Mouse (Mus musculus) E14TG2a.4 (cell line): ENCODE data around the gene Rhbg.

Source experiments
- H3K27me3 ChIP-seq: 2 replicates; pipeline ENCODE4 v1.6.1; 2014; ENCODE audit warnings: low read length, control low read depth; ENCODE audit not compliant: insufficient read depth
- H3K36me3 ChIP-seq: 2 replicates; pipeline ENCODE4 v1.6.1; 2014; ENCODE audit warnings: low read length, control low read depth; ENCODE audit not compliant: insufficient read depth
- H3K4me1 ChIP-seq: replicated peaks from 2 replicates; pipeline ENCODE4 v1.6.1; 2014; ENCODE audit warnings: low read depth, low read length, control low read depth
- H3K4me3 ChIP-seq: replicated peaks from 2 replicates; pipeline ENCODE4 v1.5.1; 2014; ENCODE audit warnings: mild to moderate bottlenecking, low read length
- H3K9me3 ChIP-seq: 2 replicates; pipeline ENCODE4 v1.6.1; 2014; ENCODE audit warnings: low read length, control low read depth
- CTCF ChIP-seq: conservative IDR thresholded peaks from 2 replicates; pipeline ENCODE4 v1.5.1; 2014; ENCODE audit warnings: low read length
- NANOG ChIP-seq: IDR thresholded peaks from 2 replicates; pipeline ENCODE4 v1.6.1; 2014; ENCODE audit warnings: borderline replicate concordance, low read length, mixed read lengths
- POU5F1 ChIP-seq: IDR thresholded peaks from 2 replicates; pipeline ENCODE4 v1.6.1; 2014; ENCODE audit warnings: low read length, borderline replicate concordance

Gene Rhbg

GRCm38 (mm10) chr3:88203999-88204700 lies 50.4 kb downstream of the Rhbg start:
- peaks cover 10% of the 10 kb centered on the region for H3K9me3 ChIP-seq
- peaks cover 100% of the 10 kb centered on the region for H3K27me3 ChIP-seq
- H3K36me3 ChIP-seq = no peaks in the 10 kb centered on the region
- H3K4me3 ChIP-seq = no peak overlapping the region
- H3K4me1 ChIP-seq = peaks cover 20% of the 10 kb centered on the region
- TF ChIP-seq NANOG = no peak

- peaks cover 99% of the 10 kb centered on the region for H3K27me3 ChIP-seq
Observed at GRCm38 (mm10) chr3:88203456-88203855, 51.1 kb downstream of the Rhbg start.

GRCm38 (mm10) chr3:88202986-88203385 lies 51.5 kb downstream of the Rhbg start:
- H3K36me3 ChIP-seq = no peaks in the 10 kb centered on the region
- peaks cover 26% of the 10 kb centered on the region for H3K4me1 ChIP-seq
- TF ChIP-seq POU5F1 (no peak), NANOG (no peak), CTCF (no peak)
- peaks cover 10% of the 10 kb centered on the region for H3K9me3 ChIP-seq
- H3K4me3 ChIP-seq = no peak overlapping the region
- peaks cover 99% of the 10 kb centered on the region for H3K27me3 ChIP-seq

More at GRCm38 (mm10) chr3:88203456-88203855, 51.1 kb downstream of the Rhbg start:
- TF ChIP-seq POU5F1 (no peak), CTCF (no peak), NANOG (no peak)
- H3K4me1 ChIP-seq = peaks cover 21% of the 10 kb centered on the region
- H3K4me3 ChIP-seq = no peak overlapping the region
- peaks cover 10% of the 10 kb centered on the region for H3K9me3 ChIP-seq
- no peaks in the 10 kb centered on the region for H3K36me3 ChIP-seq

DNA sequence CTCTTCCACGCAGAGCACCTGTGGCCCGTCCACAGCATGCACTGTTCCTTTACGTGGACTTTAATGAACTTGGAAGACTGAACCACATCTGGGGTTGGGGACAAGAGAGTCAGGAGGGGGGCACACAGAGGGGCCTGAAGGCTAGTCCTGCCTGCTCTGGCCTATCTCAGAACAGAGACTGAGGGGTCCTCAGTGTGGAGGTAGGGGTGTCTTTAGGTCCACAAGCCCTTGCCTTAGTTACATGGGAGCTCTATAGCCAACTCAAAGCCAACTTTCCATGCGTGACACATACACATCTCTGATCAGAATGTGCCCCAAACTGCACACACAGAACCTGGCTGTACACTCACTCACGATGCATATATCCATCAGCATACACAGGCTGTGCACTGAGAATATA lies 52.9 kb downstream of the Rhbg start:
- TF ChIP-seq NANOG (no peak), POU5F1 (no peak), CTCF (no peak)
- Histone ChIP-seq H3K36me3 (no peaks in the 10 kb centered on the region), H3K4me1 (peaks cover 31% of the 10 kb centered on the region), H3K9me3 (peaks cover 10% of the 10 kb centered on the region), H3K4me3 (no peak overlapping the region), H3K27me3 (peaks cover 98% of the 10 kb centered on the region)

DNA sequence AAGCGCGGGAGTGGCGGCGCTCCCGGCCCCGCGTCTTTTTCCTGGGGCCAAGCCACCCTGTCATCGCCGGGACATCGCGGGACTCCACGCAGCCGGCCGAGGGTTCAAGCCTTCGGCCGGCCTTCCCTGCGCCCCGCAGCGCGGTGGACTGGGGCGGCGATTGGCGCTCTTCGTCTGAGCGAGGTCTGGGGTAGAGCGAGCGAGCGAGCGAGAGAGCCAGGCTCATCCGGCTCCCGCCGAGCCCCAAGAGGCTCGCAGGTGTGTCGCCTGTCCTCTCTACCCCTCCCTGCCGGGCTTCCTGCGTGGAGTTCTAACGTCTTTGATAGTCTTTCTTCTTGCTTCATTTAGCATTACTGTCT lies 53.6 kb downstream of the Rhbg start:
- Histone ChIP-seq H3K9me3 (peaks cover 10% of the 10 kb centered on the region), H3K4me3 (peak overlapping the region; percentile 75), H3K27me3 (peaks cover 98% of the 10 kb centered on the region), H3K36me3 (no peaks in the 10 kb centered on the region), H3K4me1 (peaks cover 28% of the 10 kb centered on the region)
- TF ChIP-seq POU5F1 = no peak
- TF ChIP-seq NANOG = no peak
- TF ChIP-seq CTCF = no peak

DNA sequence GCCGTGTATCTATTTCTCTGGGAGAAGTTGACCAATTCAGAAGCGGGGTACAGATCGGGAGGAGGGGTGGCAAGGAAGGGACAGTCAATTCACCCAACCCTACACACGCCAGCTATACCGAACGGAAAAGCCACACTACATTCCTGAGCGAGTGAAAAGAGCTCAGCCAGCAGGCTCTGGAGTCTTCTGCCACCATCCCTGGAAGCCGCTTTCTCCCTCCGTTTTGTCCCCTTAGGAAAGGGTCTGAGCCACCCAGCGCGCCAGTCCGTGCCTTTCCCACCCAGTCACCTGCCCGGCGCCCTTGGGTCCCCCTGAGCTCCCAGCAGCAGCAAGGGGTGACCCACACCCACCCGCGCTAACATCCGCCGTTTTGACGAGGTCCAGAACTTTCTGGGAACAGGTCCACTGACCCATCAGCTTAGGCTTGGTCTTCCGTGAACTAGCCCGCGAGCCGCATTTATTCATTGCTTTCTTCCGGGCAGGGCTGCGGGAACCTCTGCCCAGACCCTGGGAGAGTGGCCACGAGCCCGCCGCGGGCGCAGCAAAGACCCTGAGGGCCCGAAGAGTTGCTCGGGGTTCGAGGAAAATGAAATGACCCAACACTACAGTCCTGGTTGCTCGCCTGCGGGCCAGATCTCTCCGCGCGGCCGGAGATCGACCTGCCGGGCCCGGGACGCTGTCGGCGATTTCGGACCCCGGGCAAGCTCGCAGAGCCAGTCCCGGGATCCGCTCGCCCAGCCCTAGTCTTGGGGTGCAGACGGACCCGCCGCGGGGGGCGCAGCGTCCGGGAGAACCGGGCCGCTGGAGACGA lies 54.1 kb downstream of the Rhbg start:
- Histone ChIP-seq H3K36me3 (no peaks in the 10 kb centered on the region), H3K9me3 (peaks cover 10% of the 10 kb centered on the region), H3K27me3 (peaks cover 98% of the 10 kb centered on the region), H3K4me1 (peaks cover 23% of the 10 kb centered on the region), H3K4me3 (peak overlapping the region; percentile 75)
- TF ChIP-seq CTCF = no peak
- TF ChIP-seq POU5F1 = no peak
- TF ChIP-seq NANOG = no peak

DNA sequence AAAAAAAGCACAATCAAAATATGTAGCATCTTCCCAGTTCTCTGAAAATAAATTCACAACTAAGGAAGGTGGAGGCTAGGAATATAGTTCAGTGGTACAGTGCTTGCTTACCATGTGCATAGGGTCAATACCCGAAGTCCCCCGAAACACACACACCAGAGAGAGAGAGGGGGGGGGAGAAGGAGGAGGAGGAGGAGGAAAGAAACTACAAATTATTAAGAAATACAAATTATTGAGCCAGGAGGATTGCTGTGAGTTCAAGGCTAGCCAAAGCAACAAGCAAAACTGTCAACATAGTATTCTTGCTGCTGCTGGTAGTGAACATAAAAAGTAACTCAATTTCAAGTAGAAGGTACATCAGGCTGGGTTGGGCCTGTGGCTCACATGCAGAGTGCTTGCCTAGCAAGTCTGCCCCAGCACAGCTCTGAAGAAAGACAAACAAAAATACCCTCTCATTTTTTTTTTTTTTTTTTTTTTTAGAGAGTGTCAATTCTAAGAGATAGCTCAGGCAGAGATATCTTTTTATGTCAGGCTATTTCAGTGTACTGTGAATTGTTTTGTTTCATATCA lies 54.9 kb downstream of the Rhbg start:
- H3K9me3 ChIP-seq = peaks cover 10% of the 10 kb centered on the region
- no peak overlapping the region for H3K4me3 ChIP-seq
- peaks cover 96% of the 10 kb centered on the region for H3K27me3 ChIP-seq
- H3K4me1 ChIP-seq = peaks cover 23% of the 10 kb centered on the region
- TF ChIP-seq NANOG = no peak
- TF ChIP-seq CTCF = no peak
- no peak for TF ChIP-seq POU5F1
- no peaks in the 10 kb centered on the region for H3K36me3 ChIP-seq

GRCm38 (mm10) chr3:88198505-88199020 lies 55.9 kb downstream of the Rhbg start:
- H3K4me1 ChIP-seq = peaks cover 23% of the 10 kb centered on the region
- peaks cover 95% of the 10 kb centered on the region for H3K27me3 ChIP-seq
- no peaks in the 10 kb centered on the region for H3K36me3 ChIP-seq
- TF ChIP-seq NANOG = no peak
- H3K9me3 ChIP-seq = peaks cover 10% of the 10 kb centered on the region
- H3K4me3 ChIP-seq = no peak overlapping the region
